Mouse (Mus musculus): ENCODE measurements around the gene Tead1.

Tead1 gene

DNA sequence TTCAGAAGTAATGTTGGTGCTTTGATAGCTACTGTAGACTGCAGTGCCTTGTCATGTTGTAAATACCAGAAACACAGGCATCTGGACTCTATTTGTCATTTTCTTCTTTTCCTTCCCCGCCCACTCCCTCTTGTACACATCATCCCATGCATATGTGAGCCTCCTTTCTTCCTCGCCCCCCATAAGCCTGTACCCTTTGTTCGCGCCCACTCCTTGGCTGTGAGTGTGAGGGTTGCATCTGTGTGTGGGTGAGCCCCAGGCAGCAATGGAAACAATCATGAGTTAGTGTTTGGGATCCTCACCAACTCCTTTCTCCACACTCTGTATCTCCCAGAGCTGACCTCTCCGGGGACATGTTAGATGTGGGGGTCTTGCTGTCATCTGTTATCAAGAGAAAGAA lies 183.0 kb downstream of the Tead1 start:
- DNase-seq, result no peak

DNA sequence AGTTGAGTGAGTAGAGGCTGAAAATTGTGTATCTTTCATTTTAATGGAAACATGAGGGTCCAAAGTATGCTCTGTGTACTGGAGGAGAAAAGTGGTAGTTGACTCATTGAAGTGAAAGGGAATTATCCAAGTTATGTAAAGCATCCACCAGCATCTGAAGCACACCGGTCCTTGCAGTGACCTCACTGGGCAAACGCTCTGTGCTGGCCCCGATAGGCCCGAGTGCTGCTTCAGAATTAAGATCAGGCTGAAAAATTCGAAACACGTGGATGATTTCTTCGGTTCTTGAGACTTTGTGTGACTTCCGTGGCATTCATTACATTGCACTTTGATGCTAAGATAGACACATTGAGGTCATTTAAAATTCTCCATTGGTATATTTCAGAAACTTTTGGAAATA lies 185.1 kb downstream of the Tead1 start:
- no peak for DNase-seq

DNA sequence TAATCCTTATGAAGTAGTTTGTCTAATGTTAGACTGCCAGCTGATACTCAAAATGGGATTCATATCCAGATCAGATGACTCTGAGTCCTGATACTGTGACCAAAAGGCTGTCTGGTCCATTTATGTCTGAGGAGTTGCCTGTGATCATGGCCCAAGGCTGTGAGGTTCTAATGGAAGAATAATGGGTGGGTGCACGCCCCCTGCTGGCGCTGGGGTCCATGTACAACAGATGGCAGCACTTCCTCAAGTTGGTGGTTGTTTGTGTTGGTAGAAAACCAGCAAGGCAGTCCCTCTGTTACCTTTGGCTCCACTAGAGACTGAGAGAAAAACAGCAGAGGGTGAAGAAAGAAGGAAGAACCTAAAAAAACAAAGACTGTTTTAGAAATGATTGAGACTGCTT lies 186.6 kb downstream of the Tead1 start:
- peak; percentile 76 to 87 for DNase-seq

DNA sequence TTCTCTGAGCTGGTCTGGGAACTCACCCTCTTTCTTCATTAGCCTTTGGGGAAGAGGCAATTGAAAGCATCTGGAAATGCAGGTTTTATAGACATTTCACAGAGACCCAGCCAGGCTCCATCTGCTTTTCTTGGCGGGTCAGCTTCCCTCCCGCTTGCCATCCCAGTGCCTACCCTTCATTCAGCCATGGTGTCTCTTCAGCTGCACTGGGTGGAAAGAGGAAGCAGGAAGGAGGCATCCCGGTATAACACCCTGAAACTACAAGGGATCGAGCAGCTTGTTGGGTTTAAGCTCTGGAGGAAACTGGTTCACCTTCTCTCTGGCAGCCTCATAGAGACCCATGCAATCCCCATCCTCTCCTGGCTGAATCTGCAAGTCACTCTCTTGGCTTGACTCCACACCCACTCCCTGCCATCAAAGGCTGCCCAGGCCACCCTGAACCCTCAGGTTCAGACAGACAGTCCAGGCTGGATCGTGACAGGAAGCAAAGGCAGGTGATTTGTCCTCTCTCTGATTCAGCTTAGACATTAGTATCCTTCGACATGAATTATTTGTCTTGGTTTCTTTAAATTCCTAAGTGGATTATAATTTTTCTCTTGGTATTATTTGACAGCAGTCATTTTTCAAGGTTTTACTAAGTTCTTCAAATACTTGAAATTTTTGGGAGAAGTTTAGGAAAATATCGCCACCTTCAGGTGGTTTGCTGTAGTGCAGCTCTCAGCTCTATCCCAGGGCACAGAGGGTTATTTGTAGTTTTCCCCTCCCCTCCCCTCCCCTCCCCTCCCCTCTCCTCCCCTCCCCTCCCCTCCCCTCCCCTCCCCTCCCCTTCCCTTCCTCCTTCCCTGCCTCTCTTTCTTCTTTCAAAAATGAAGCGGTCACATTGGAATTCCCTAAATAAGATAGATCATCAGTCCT lies 189.7 kb downstream of the Tead1 start:
- peak; percentile 48 to 80 for DNase-seq

DNA sequence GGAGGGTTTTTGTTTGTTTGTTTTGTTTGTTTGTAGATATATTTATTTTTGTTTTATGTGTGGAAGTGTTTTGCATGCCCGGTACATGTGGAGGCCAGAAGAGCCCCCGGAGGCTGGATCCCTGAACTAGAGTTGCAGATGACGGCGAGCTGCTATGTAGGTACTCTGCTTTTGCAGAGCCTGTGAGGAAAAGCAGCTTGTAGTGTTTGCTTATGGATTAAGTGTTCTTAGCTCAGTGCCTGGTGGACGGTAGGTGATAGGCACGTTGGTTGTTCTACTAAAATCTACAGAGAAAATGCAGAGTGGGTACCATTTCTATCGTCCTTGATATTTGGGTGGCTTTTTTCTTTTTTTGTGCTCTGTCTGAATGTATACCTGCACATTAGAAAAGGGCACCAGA lies 192.6 kb downstream of the Tead1 start:
- no peak for DNase-seq

DNA sequence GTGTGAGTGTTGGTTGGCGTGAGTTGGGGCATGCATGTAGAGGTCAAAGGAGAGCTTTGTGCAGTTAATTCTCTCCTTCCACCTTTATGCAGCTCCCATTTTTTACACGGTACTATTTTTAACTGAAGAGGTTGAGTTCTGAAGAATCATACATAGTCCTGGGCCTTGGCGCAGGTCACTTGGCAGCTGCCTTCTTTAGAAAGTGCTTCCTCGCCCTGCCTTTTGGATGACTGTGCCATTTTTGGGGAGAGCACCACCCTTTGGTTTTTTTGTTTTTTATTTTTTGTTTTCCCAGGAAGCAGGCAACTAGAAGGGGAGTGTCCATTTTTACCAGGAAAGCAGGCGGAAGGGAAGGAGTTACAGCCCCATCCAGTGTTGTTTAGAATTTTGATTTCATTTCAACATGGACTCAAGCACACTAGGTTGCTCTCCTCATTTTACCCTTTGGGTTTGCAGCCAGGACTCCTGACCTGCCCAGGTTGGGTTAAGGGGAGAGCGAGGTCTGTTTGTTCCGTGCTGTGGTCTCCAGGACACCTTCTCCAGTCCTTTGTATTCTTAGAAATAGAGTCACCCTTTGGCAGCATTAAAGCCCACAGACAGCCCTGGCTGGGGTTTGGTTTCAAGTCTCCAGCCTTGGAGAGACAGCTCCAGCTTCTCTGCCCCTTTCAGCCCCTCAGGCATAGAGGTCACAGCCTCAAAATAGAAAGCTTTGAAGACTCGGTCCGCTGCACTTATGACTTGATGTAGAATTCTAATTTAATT lies 193.5 kb downstream of the Tead1 start:
- DNase-seq, result no peak

DNA sequence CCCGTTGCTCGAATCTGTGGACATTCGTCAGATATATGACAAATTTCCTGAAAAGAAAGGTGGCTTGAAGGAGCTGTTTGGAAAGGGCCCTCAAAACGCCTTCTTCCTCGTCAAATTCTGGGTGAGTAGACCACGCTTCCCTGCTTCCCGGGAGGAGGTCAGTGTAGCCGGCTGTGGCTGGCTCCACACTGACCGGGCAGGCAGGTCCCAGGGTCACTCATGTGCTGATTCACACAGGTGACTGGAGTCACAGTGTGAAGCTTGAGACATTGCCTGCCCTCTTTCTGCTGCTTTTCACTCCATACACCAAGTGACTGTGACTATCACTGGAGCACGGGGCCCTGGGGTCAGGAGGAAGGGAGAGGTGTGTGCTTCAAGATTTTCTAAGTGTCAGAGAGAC lies 197.0 kb downstream of the Tead1 start:
- peak in 1 of 2 experiments; percentile 26 for DNase-seq

DNA sequence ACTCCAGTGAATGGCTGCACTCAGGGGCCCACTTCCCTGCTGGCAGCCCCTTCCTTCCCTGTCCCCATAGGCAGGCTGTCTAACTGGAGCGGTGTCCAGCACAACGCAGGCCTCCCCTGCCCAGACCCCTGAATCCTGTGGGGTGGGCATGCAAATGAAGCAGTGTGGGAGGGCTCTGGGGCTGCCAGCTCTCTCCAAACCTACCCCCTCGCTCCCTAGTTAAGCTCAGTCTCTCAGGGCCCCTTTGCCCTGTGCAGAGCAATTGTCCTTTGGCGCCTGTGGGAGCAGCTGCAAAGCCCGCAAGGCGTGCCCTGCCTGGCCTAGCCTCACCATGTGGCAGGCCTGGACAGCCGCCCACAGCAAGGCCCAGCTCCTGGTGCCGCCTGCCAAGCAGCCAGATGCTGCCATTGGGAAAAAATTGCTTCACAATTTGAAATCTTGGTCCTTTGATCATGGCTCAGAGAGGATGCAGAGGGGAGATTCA lies 204.7 kb downstream of the Tead1 start:
- peak in 1 of 2 experiments; percentile 58 for DNase-seq

DNA sequence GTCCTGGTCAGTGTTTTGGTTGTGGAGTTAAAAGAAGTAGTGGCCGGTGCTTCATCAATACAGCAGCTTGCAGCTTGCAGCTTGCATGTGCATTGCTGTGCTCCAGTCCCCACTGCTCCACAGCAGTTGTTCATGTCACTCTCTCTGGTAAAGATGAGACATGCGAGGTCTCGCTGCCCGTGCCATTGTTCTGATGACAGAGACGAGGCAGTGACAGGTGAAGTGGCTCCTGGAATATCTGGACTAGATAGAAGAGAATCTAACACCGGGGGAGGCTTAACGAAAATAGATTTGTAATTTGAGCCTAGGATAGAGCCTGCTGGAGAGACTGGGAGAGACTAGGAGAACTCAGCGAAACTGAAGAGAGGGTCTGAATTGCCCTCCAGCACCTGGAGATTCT lies 206.4 kb downstream of the Tead1 start:
- DNase-seq, result no peak

DNA sequence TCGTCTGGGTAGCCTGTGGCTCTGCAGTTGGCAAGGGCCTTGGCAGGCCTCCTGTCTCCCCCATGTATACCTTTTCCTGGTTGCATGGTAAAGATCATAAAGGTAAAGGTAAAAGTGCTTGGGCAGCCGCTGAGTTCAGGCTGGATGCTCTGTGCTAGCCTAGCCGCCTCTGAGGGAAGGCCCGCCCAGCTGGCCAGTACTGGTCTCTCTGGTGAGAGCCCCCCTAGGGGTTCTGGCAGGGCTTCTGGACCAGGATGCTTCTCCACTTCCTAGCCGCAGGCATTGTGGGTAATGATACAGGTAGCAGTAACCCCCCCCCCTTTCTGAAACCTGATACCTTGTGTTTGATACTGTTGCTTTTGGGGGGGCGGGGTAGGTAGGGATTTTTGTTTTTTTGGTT lies 212.8 kb downstream of the Tead1 start:
- no peak for DNase-seq

DNA sequence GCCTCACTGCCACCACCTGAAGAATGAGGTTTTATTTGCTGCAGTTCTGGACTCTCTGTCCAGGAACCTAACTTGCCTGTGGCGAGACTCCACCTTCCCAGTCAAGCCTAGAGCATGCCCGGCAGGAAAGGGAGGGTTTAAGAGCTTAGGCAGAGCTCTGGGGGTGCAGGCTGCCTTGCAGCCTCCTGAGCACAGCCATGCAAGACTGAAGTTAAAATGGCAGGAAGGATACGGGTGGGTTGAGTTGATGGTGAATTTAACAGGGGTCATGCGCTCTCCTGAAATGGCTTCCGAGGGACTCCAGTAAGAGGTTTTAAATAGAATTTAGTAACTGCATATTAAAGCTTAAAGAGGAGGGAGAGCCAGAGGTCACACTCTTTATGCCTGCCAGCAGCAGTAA lies 213.5 kb downstream of the Tead1 start:
- no peak for DNase-seq

DNA sequence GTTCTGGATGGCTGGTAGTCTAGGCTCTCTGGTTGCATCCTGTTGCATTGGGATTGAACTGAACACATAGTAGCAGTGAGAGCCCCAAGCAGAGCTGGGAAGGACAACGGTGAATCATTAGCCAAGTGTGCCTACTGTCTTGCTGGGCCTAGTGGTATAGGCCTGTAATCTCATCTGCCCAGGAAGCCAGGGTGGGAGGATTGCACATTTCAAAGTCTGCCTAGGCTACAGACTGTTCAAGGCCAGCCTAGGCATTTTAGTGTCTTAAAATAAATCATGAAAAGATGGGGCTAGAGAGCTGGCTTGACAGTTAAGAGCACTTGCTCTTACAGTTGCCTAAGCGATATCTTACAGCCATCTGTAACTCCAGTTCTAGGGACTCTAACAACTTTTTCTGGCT lies 217.2 kb downstream of the Tead1 start:
- DNase-seq, result no peak

DNA sequence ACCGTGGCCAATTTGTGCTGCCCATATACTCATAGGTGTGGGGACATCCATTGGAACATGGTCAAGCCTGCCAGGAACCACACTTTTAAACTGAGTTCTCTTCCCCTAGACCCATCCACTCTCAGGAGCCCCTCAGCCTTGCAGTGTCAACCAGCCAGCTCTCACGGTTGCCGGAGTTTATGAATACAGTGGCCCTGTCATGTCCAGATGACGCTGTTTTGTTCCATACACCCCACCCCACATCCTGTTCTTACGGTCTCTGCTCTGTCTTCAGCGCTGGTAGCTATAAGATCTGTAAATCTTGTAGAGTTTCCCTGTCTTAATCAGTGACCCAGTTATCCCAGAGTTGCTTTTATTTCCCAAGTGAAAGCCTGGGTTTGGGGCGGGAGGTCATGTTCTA lies 222.6 kb downstream of the Tead1 start:
- DNase-seq, result no peak

DNA sequence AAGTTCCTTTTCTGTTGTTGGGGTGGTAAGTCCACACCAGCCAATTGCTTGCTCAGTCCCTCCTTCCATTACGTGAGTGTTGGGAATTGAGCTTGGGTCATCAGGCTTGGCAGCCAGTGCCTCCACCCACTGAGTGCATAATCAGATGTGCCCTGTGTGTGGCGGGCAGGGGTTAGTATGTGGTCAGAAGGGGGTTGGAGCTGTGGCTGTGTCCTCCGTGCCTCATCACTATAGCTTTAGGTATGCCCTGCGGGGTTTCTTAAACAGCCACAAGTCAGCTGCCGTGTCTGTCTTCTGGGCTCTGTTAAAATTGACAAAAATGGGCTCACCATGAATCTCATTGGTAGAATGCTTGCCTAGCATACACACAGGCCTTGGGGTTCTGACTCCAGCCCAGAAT lies 227.7 kb downstream of the Tead1 start:
- no peak for DNase-seq

DNA sequence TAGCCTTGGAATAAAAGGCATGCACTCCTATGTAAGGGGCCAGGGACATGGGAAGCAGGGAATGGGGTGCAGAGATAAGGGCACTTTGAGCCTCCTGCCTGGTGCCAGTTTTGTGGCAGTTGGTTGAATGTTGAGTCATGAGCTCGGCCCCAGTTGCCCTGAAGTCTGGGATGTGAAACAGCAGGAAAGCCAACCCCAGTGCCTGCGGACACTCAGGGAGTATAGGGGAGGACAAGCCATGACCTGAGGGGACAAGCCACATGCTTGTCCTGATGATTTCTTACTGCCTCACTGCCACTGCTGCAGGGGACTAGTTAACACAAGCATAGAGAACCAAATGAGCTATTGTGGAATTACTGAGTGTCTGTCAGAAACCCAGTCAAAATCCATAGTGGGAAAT lies 228.3 kb downstream of the Tead1 start:
- no peak for DNase-seq

DNA sequence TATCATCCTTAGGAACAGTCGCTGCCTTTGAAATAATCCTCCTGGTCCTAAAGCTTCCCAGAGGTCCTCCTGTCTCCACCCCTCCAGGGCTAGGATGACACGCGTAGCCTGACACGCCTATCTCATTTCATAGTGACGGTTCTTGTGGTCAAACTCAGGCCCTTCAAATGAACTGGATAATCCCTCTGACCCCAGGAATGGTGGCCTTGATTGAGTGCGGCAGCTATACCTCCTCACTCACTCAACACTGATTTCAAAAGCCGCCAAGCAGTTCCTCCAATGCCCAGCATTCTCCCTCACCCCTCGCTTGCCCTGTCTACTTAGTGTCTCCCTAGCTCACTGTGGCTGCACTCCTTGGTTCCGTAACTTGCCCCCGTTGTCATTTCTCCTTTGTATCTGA lies 230.0 kb downstream of the Tead1 start:
- no peak for DNase-seq

DNA sequence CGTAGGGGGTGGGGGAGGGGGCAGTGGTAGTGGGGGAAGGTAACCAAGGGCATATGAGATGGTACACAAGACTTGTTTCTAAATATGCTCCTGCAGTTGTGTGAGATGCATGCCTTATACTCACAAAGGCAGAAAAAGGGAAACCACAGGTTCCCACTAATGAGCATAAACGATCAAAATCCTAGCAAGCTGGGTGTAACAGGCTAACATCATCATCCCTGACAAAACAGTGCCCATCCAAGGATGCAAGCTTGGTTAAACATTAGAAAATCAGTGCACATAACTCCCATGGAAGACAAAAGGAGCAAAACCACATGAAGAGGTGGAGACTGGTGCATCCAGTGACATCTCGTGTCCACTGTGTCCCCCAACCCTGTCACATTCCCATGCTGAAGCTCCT lies 233.9 kb downstream of the Tead1 start:
- DNase-seq, result no peak

DNA sequence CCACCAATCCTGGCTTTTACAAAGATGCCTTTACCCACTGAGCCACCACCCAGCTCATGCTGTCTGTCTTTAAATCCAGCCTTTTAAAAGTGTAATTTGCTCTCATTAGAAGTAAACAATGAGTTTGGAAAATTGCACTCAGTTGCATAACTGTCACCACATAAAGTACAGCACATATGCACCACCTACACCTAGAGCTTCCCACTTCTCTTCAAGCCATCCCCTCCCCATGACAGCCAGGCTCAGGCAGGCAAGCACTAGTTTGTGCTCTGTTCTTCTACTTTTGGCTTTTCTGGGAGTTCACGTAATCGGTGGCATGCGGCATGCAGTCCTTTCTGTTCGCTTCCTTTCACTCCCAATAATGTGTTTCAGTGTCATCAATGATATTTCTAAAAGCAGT lies 236.5 kb downstream of the Tead1 start:
- DNase-seq, result no peak

DNA sequence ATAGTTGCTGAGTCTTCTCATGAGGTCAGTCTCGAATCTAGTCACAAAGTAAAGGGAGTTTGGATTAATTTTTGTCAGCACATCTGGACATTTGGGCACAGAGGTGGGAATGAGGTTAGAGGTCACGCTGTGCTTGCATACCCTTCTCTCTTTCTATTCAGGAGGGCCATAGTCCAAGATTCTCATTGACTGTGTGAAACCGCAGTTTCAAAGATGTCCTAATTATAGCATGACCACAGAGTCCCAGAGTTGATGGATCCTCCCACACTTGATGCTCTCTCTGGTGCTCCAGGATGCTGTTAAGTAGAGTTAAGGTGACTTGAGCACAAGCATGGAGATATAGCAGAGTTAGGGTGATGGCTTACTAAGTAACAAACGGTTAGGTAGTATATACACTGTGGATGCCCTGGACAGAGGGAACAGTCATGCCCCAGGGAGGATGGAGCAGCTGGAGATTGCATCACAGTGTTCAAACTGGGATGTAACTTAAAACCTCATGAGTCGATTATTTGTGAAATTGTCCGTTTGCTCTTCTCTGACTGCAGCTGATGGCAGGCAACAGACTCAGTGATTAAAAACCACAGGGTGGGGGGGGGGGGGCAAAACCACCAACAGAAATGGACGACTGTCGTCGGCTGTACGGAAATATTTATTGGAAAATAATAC lies 238.6 kb downstream of the Tead1 start:
- DNase-seq, result no peak

DNA sequence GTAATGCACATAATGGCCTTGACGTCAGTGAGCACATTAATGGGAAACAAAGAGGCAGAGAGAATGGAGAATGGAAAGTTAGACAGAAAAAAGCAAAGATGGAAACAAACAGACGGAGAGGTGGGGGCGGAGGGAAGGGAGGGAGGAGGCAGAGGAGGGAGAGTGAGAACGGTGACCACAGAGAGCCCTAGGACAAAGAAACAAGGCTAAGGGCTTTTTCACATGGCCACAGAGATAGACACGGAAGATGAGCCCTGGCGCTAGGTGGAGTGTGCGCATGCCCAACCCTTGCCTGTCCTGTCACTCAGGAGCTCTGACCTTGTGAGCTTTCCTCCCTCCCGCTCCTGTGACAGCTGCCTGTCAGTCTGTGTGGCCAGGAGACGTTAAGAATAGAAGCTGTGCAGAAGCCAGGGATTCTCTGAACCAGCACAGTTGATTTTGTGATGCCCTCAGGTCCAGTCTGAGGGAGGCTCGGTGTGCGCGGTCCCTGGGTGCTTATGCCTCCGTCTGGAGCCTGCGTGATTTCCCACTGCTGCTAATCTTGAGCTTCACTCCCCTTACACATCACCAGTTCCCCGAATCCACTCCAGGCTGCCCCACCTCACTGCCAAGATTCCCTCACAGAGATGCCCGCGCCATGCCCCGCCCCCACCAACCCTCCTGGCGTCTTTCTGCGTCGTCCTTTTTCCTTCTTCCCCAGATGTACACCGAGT lies 239.3 kb downstream of the Tead1 start:
- peak; percentile 7 to 27 for DNase-seq

DNA sequence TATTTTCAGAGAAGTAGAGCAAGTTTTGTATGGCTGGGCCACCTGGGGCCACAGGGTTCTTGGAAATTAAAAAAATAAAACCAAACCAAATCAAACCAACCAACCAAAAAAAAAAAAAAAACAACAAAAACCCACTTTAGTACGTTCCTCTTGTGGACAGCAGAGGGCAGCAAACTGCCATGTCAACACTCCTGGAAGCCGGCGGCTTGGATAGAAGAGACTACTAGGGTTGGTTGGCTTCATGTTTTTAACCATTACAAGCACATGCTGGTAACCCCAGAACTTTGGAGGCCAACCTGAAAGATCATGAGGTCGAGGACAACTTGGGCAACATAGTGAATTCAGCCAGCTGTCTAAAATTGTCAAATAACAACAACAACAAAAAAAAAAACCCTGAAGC lies 240.7 kb downstream of the Tead1 start:
- DNase-seq, result peak; percentile 69 to 79

DNA sequence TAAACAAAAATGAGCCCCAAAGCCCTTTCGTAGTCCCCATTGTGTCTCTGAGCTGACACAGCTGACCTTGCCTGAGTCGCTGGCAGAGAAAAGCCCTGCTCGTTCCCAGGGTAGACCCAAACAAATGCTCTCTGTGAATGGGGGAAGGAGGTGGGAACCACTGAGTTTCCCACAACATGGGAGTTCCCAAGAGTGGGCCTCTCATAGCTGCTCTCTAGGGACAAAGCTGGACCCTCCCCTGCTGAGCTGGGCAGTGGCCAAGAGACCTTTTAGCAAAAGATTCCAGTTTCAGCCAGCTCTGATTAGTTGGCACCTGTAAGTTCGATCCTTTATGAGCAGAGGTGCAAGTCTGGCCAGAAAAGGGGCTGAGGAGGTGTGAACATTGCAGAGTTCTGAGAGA lies 243.7 kb downstream of the Tead1 start:
- DNase-seq, result no peak

DNA sequence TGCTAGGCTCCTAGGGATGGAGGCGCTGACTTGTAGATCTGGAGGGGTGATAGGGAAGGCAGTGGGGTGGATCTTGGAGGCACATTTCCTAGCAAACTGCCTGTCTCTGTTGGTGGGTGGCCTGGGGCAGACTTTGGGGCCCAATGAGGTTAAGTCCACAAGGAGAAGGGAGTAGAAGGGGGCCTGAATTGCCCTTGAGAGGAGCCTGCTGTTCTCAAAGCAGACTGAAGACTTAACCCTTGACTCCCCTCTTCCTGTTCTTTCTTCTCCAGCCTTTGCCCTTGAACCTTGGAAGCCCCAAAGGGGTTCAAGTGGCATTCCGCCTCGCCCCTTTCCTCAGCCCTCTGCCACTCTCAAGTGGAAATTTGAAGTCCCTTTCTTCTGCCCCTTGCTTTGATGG lies 244.6 kb downstream of the Tead1 start:
- DNase-seq, result no peak

Measured in kidney, postnatal 36 days (tissue).